Mouse (Mus musculus) right cerebral cortex, postnatal 14 days (tissue): ENCODE data around the gene A930017K11Rik.

Experiments
- DNase-seq: peaks from one replicate; pipeline ENCODE4 v3.0.0; 2022

A930017K11Rik gene

DNA sequence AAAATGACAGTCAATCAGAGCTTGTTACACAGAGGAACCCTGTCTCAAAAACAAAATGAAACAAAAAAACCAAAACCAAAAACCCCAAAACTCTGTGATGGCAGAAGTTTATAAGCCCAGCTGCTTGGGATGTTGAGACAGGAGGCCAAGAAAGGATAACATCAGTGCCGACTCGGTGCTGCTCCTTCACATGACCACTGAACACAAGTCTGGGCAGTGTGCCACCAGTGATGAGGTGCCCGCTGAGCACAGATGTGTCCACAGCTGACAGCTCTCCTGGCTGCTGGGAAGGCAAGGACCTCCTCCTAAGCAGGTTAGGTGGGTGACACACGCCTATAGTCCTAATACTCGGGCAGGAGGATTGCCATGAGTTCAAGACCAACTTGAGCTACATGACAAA, 30.2 kb downstream of the A930017K11Rik start:
- peak; percentile 26 for DNase-seq

DNA sequence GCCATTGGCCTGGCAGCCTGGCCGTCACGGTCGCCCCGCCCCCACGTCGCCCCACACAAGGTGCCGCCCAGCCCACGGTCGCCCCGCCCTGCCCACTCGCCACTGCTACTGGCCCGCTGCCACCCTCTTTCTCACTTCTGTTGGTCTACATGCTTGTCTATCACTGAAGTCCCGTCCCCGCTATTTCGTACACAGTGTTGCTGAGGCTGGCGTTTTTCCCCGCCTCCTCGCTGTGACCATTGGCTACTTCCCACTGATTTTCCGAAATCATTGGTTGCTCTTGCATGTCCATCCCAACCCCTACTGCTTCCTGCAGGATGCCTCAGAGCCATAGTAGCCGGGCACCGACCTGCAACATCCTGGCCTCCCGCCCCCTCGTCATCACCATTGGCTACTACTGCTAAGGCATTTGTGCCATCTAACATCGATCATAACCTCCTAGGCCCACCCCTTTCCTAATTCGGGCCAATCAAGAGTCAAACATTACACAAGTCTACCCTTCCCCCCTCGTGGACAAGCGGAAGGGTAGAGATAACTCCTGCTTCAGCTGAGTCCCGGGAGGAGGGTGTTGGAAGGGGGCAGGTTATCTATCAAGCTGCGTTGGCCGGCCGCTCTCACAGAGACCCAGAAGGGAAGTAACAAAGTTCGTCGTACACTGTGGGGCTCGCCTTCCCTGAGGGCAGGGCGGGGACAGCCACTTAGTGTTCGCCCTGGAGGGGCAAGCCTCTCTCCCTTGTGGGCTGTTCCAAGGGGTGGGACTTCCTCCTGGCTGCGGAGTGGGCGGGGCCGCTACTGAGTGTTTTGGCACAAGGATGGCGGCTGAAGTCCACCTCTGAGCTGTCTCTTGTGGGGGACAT, 32.4 kb downstream of the A930017K11Rik start:
- peak; percentile 100 for DNase-seq

DNA sequence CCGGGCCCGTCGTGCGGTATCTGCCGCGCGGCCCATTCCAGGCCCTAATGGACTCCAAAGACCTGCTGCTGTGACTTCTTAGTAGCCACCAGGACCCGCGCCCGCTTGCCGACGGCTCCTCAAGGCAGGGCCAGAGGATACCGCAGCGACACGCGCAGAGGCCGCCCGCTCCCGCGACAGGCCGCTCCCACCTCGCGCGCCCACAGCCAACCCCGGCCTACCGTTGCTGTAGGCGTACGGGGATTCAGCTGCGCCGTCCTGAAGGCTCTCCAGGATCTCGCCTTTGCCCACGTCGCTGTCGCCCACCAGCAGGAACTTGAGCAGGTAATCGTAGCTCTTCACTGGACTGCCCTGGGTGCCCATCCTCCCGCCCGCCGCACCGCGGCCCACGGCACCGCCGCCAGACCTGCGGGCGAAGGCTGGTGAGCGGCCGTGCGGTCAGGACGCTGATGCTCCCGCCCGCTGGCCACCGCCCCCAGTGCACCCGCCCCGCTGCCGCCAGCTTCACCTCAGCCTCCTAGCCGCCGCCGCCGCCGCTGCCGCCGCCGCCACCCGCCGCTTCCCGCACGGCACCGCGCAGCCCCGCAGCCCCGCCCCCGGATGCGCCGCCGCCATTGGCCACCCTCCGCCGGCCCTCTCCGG, 33.1 kb downstream of the A930017K11Rik start, which contains the start of gene Rab40c:
TSS of gene Rab40c (minus strand) at position 584 of the 642 bp plus-strand sequence.
- peak; percentile 57 for DNase-seq

DNA sequence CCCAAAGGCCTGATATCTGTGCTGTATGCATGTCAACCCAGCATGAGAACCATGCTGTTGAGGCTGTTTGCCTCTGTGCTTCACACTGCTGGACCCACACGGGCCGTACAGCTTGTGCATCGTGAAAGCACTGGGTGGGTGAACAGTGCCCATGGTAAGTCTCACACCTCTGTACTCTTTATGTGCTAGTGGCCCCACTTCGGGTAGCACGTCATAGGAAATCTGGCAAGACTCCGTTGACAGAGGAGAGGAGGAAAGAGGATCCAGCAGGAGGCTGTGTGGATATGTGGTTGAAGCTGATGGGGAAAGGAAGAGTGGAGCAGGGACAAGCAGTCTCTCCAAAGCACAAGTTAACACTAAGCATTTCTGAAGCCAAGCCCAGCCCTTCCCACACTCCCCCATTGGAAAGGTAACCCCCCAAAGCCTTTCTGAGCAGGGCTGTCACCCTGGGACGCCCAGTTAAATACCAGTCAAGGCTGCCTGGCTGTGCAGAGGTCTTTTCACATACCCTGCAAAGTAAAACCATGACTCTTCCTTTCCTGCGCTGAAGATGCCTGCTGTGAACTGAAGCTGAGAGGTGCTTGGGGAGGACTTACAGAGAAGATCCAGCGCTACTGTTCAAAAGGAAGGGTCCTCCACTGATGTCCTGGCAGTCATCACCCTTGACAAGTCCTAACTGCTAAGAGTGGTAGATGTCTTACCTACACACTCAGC, 34.2 kb downstream of the A930017K11Rik start:
- no peak for DNase-seq

DNA sequence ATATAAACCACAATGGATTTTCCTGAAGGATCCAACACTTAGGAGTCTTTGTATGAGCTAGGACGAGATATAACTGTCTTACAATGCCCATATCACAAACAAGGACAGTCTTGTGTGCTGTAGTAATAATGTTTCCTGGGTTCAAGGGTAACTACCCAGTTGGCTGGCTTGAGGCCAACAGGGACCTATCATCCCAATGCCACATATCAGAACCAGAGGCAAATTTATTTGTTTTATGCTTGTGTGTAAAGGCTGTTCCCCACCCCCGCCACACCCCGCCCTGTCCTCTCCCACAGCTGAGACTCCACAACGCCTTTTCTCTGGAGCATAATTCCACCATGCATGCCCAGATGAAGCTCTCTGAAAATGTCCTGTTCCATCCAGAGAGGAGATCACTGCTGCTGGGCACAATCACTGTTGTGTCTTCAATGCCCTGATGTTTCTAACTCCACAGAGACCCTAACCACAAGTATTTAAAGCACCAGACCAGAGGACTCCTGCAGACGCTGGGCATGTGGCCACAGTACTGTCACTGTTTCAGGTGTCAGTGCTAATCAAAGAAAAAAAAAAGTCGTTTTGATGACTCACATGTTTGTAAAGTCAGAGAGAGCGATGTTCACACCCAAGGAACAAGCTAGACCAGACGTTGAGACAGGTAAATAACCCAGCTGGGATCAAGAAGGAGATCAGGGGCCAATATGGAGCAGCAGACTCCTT, 35.3 kb downstream of the A930017K11Rik start:
- no peak for DNase-seq

DNA sequence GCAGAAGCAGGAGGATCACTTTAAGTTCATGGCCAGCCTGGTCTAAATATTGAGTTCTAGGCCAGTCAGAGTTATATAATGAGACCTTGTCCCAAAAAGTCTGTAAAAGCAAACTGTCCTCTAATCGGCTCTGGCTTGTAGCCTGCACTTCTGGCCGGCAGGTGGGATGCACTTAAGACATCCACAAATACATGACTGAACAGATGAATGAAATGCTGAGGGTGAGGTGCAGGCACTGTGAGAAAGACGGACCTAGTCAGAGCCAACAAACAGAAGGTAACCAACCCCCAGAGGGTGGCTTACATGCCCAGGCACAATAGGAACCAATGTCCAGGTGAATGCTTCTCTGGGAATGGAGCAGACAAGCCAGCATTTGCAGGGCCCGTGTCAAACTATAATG, 38.1 kb downstream of the A930017K11Rik start:
- no peak for DNase-seq

DNA sequence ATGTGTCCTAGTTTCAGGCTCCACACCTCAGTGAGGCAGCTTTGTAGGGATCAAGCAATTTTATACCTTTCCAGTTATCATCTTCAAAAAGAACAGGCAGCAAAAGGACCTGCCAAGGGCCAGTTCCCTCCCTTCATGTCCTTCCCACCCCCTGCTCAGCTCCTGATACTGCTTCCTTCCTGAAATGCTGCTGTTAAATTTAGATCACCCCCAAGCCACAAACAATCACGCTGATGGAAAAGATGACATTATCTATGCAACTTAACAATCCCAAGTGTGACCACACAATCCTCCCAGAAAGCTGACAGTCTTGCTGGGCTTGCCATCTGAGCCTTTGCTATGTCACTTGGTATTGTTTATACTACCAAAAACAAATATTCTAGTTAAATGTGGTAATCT, 38.5 kb downstream of the A930017K11Rik start:
- no peak for DNase-seq

DNA sequence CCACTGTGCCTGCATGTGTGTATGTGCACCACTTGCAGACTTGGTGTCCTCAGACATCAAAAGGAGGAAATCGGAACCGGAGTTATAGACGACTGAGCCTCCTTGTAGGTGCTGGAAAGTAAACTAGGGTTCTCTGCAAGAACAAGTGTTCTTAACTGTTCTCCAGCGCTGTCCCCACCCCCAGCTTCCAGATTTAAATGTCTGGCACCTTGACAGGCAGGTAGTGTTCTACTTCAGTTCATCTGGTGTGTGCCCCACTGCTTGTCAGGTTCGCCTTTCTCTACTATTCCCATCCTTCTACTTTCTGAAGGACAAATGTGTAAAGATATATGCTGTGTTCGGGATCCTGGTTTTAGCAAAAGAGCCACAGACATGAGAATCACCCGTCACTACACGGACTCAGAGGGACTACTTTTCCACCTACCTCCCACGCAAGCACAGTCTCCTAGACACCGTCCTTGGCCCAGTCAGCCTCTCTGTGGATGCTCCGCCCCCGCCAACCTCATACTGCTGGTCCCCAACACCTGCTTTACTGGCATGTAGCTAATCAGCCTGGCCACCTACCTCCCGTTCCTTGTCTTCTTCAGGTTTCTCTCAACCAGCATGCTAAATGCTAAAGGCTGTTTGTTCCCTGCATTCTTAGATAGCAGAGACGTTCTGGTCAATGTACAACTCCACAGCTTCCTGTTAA, 39.0 kb downstream of the A930017K11Rik start:
- peak; percentile 47 for DNase-seq

DNA sequence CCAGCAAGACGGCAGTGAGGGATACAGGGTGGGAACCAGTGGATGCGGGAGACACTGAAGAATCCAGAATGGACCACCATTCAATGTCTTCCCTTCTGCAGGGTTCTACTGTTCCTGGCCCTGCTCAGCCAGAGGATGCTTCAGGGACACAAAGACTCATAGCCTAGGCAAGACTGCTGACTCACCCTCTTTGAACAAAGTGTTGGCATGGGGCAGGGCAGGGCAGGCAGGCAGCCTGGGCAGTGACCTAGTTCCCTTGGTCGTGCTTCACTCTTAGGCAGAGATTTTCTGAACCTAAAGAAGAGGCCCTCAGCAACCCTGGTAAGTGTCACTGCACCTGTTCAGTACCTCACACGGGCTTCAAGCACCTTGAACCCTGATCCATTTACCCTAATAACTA, 40.5 kb downstream of the A930017K11Rik start:
- DNase-seq: no peak

DNA sequence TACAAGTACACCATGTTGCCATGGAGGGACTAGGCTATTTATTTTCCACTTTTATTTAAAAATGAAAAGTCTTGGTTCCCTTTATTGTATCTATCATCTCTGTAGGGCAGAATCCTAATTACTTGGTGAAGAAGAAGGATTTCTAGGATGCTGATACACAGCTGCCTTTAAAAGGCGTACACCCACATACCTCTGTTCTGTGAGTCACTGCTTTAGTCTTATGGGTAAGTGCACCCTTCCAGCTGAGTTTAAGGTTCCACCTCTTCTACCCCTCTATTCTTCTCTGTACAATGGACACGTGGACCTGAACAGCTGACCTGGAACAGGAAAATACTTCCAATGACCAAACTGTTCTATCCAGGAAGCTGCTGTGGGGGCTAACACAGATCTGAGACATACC, 44.7 kb downstream of the A930017K11Rik start:
- DNase-seq: no peak

DNA sequence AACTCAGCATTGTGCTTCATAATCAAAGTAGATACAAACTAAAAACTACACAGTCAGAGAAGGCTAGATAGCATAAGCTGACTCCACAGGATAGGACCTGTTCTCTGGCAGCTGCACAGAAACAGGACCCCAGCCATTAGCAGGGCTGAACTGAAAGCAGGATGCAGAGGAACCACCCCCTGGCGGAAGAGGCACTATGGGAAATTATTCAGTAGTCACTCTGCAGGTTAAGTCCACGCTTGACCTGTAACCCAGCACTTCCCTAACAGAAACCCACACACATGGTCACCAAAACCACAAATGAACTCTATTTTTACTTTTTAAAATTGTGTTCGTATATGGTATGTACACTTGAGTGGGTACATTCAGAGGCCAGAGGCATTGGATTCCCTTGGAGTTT, 49.3 kb downstream of the A930017K11Rik start:
- DNase-seq: no peak

DNA sequence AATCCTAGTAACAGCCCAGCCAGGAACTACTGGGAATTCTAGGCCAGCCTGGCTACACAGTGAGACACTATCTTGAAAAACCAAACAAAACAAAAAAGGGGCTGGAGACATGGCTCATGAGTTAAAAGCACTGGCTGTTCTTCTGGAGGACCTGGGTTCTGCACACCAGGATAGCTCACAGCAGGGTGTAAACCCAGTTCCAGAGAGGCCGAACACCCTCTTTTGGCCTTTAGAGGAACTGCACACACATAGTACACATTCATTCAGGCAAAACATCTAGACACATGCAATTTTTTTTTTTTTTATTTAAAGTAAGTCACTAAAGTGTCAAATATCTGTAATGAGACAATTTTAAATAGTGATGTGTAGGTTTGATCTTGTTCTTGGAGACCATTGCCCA, 52.2 kb downstream of the A930017K11Rik start:
- no peak for DNase-seq
